Mouse (Mus musculus) mammary gland, adult 2 months (tissue): ENCODE results near the gene Rbp2. TPM values are rescaled to one million over a fixed set of nuclear protein-coding genes. Genes with fewer than 3 reads are reported as not detected.

Source experiments
- polyA plus RNA-seq: library from polyadenylated mRNA; depleted of rRNA; stranded (reverse); fragments of >200 nt; gene quantifications from 2 replicates; pipeline ENCODE4 v1.2.3, GENCODE M21; 2012; ENCODE audit warnings: low replicate concordance; rRNA removed

Gene Rbp2
- polyA plus RNA-seq: 0.23 TPM in 1 of 2 replicates, not detected in the other

GRCm38 (mm10) chr9:98485815-98486214, at the start of gene Rbp2:
Gene Rbp2, plus strand, starts transcription at chr9:98486115.

Other genes with a start within 250 kb of the Rbp2 start
- gene Nmnat3, start 198.7 kb upstream of the Rbp2 start, polyA plus RNA-seq: 19.2 and 20.2 TPM in 2 replicates
- 6.7 and 7.6 TPM in 2 replicates for gene Rbp1, start 63.2 kb upstream of the Rbp2 start, polyA plus RNA-seq
- gene Copb2, start 77.6 kb downstream of the Rbp2 start, polyA plus RNA-seq: 17.7 and 38.7 TPM in 2 replicates
- 14.4 and 19.9 TPM in 2 replicates for gene Mrps22, start 115.5 kb downstream of the Rbp2 start, polyA plus RNA-seq